Mouse (Mus musculus) CD4-positive naive resting alpha-beta T cell, adult 76 days (primary cell): ENCODE measurements around the gene B3gat2. TPM values are rescaled to one million over a fixed set of nuclear protein-coding genes. Genes with fewer than 3 reads are reported as not detected.

ENCODE experiments used
- total RNA-seq: library from RNA; stranded (reverse); gene quantifications from one replicate; pipeline ENCODE4 v1.2.4, GENCODE M21; 2023

Gene B3gat2
- total RNA-seq, result not detected

GRCm38 (mm10) chr1:23761502-23762135 lies at the start of gene B3gat2:
Gene B3gat2, plus strand, starts transcription at chr1:23761753.

Other genes with a start within 250 kb of the B3gat2 start
- gene Smap1, start 160.6 kb downstream of the B3gat2 start, total RNA-seq, result 57.2 TPM
- 11.2 TPM for gene Sdhaf4, start 243.9 kb downstream of the B3gat2 start, total RNA-seq